Mouse (Mus musculus): ENCODE data around the gene Pstpip1. TPM values are rescaled to one million over a fixed set of nuclear protein-coding genes. Genes with fewer than 3 reads are reported as not detected.

Gene Pstpip1
- 1 to 10 TPM; 2.8 to 4.2 TPM for total RNA-seq (2021)

- peak; percentile 41 to 48 for DNase-seq (ENCODE audit: extremely low spot score in 1 of 2, low spot score in 1 of 2)
These were observed at the start of gene Pstpip1 for GRCm38 (mm10) chr9:56089778-56090520. Gene Pstpip1, plus strand, starts transcription at chr9:56089962.

DNA sequence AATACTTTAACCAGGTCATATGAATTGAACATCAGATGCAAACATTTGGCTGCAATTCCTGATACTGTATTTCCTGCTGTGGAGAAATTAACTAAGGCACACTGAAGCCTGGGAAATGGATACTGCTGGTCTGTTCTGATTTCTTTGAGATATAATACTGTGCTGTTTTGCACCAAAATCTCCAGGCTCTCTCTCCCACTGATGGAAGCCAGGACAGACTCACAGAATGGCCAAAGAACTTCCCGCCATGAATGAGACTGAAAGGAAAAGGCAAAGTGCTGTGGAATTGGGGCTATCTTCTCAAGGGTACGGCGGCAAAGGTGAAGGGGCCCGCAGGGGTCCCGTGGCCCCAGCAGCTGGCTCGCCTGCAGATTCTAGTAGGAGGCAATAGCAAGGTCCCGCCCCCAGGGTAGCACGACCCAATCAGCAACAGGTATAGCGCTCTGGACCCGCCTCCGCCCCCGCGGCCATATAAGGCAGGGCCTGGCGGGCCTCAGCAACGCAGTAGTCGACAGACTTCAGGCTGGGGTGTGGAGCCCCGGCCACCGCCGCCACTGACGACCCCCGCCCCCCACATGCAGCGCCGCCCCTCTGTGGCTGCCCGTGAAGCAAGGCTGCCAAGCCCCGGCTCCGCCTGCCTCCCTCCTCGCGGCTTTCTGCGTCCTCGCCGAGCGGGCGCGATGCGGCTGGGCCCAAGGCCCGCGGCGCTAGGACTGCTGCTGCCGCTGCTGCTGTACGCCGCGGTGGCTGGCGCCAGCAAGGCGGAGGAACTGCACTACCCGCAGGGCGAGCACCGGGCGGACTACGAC lies 48.2 kb upstream of the Pstpip1 start, which contains the start of gene Rcn2:
Gene Rcn2, plus strand, starts transcription at position 474 of the 809 bp plus-strand sequence.
- DNase-seq (ENCODE audit: extremely low spot score in 1 of 2, low spot score in 1 of 2) = peak; percentile 88 to 95

- no peak for DNase-seq (ENCODE audit: extremely low spot score in 1 of 2, low spot score in 1 of 2)
These were observed 47.6 kb upstream of the Pstpip1 start for GRCm38 (mm10) chr9:56042181-56042621.

GRCm38 (mm10) chr9:56053796-56054195 lies 36.0 kb upstream of the Pstpip1 start:
- DNase-seq (ENCODE audit: extremely low spot score in 1 of 2, low spot score in 1 of 2) = no peak

GRCm38 (mm10) chr9:56056147-56056546 lies 33.6 kb upstream of the Pstpip1 start:
- DNase-seq (ENCODE audit: extremely low spot score in 1 of 2, low spot score in 1 of 2) = no peak

DNA sequence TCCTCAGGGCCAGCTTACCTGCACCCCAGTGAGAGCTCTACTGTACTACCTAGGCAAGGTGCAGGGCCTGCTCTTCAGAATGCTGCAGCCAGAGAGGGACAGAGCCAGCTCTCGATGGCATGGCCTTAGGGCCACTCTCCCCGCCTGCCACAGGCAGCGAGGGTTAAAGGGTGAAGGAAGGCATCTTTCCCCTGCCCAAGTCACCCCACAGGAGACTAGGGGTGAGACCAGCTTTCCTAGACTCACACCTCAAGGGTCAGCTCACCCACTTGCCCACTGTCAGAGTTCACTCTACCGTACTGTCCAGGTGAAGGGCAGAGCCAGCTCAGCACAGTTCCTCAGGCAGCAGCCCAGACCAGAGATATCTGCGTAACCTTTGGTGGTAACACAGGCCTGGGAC lies 27.4 kb upstream of the Pstpip1 start:
- no peak for DNase-seq (ENCODE audit: extremely low spot score in 1 of 2, low spot score in 1 of 2)

DNA sequence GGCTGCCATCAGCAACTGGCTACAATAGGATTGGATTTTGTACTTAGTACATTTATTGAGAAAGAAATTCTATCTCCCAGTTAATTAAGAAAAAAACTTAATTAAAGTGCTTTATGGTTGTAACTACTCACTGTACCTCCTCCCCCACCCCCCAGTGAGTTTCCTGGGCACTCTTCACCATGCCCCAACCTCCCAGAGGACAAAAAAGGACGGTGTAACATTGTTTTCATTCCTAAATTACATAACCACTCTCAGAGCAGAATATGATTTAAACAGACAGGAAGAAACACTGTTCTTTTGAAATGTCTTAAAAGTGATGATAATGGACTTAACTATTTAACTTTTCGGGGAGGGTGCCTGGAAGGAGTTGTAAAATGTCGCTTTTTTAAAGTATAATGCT lies 24.8 kb upstream of the Pstpip1 start:
- DNase-seq (ENCODE audit: extremely low spot score in 1 of 2, low spot score in 1 of 2) = no peak

- no peak for DNase-seq (ENCODE audit: extremely low spot score in 1 of 2, low spot score in 1 of 2)
These were observed 21.8 kb upstream of the Pstpip1 start for GRCm38 (mm10) chr9:56067964-56068363.

DNA sequence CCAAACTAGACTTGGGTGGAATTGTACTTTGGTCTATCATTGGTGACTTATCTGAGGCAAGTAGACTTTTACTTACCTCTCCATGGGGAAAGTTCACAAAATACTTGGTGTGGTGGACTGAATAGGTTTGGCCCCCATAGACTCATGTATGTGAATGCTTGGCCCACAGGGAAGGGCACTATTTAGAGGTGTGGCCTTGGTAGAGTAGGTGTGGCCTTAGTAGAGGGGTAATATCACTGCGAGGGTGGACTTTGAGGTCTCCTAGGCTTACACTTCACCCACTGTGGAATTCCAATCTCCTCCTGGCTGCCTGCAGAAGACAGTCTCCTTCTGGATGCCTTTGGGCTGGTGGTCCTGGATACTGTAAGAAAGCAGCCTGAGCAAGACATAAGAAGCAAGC lies 21.1 kb upstream of the Pstpip1 start:
- DNase-seq (ENCODE audit: extremely low spot score in 1 of 2, low spot score in 1 of 2) = no peak

- no peak for DNase-seq (ENCODE audit: extremely low spot score in 1 of 2, low spot score in 1 of 2)
These were observed 16.9 kb upstream of the Pstpip1 start for GRCm38 (mm10) chr9:56072861-56073260.

DNA sequence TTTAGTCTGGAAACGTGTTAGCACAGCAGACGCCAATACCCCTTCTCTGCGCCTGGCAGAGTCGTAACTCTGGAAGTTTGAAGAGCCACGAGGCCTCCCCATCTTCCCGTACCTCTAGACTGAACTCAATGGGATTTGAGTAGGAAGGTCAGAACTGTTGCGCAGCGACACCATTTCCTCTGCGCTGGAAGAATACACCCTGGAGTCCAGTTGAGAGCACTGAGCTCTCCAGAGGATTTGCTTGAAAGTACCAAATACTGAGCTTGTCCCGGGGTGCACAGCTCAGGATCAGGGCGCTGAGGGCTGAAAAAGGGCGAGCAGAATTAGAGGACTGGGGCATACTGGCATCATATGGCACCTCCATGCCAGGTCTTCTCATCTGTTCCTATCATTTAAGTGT lies 14.9 kb upstream of the Pstpip1 start:
- no peak for DNase-seq (ENCODE audit: extremely low spot score in 1 of 2, low spot score in 1 of 2)

GRCm38 (mm10) chr9:56075264-56075663 lies 14.5 kb upstream of the Pstpip1 start:
- DNase-seq (ENCODE audit: extremely low spot score in 1 of 2, low spot score in 1 of 2) = peak in 1 of 2 experiments; percentile 32

DNA sequence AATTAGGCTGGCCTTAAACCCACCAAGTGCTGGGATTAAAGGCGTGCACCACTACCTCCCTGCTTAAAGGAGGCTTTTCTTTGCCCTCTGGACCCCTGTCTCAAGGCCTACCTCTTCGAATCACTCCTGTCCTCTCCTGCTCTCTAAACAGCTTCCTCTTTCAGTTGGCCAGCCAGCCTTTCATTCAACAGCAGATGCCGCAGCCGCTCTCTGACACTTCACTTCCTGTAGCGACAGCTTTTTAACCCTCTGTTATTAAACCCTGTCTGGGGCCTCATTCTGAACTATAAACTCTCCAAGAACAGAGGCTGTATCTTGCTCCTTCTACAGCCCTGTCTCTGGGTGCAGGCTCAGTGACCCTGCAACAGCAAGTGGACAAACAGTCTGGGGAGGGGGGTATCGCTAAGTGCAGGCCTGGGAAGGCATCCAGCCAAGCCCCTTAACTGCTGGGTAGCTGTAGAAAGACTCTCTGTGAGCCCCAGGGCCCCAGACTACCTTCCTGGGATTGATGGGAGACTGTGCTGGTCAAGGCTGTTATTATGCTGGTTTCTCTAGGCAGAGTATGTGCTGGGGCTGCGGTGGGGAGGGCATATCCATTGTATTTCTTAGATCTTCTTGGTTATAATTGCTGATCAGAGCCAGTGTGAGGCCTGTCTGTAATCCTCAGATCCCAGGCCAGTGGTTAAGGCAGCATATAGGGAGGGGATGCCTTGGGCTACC lies 13.7 kb upstream of the Pstpip1 start:
- DNase-seq (ENCODE audit: extremely low spot score in 1 of 2, low spot score in 1 of 2) = no peak

DNA sequence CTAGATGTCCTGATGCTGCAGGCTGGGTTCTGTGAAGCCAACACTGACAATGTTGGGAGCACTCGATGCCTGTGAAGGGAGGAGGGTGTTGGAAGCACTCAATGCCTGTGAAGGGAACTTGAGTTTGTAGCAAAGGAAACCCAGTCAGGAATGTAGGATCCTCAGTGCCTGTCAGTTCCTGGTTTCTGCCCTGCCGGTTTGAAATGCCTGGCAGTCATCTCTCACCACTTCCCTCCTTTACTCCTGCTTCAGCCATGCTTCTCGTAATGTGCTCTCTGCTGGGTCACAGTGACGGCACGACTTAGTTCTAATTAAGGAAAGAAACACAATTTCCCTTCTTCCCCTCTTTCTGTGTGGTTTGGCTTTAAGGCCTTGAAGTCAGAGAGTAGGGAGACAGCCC lies 10.2 kb upstream of the Pstpip1 start:
- no peak for DNase-seq (ENCODE audit: extremely low spot score in 1 of 2, low spot score in 1 of 2)

DNA sequence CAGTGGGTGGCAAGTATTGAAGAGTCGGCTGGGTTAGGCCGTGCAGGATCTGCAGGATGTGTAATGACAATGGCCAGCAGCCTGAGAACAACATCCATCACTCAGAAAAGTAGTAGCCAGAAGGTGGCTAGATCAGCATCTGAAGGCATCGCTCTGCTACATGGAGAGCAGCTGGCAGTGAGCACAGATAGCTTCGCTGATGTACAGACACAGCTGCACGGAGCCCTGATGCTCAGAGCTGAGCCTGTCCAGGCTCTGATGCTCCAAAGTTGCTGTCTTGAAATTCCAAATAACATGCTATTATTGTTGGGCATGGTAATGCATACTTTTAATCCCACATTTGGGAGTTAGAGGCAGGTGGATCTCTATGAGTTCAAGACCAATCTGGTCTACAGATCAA lies 3.2 kb upstream of the Pstpip1 start:
- DNase-seq (ENCODE audit: extremely low spot score in 1 of 2, low spot score in 1 of 2) = no peak

- DNase-seq (ENCODE audit: extremely low spot score in 1 of 2, low spot score in 1 of 2) = no peak
These were observed 924 bp downstream of the Pstpip1 start for GRCm38 (mm10) chr9:56090546-56091225.

GRCm38 (mm10) chr9:56092102-56092501 lies 2.3 kb downstream of the Pstpip1 start:
- DNase-seq (ENCODE audit: extremely low spot score in 1 of 2, low spot score in 1 of 2) = no peak

- DNase-seq (ENCODE audit: extremely low spot score in 1 of 2, low spot score in 1 of 2) = no peak
These were observed 8.0 kb downstream of the Pstpip1 start for GRCm38 (mm10) chr9:56097584-56098298.

DNA sequence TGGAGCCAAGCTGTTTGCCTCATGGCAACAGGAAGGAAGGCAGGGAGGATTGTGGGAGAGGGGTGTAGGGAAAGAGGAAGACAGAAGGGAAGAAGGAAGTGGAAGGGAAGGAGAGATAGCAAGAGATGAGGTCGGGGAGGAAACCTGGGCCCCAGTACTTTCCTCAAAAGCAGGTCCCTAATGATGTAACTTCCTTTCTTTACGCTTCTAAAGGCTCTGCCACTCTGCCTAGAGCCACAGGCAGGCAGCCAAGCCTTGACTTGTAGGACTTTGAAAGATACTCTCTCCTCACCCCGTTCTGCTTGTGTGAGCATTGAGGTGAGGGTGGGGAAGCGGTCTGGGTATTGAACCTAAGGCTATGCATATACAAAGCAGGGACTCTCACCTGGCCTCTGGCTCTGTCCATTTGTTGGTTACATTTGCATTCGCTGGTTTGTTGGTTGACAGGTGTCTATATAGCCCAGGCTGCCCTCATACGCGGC lies 10.3 kb downstream of the Pstpip1 start:
- no peak for DNase-seq (ENCODE audit: extremely low spot score in 1 of 2, low spot score in 1 of 2)

DNA sequence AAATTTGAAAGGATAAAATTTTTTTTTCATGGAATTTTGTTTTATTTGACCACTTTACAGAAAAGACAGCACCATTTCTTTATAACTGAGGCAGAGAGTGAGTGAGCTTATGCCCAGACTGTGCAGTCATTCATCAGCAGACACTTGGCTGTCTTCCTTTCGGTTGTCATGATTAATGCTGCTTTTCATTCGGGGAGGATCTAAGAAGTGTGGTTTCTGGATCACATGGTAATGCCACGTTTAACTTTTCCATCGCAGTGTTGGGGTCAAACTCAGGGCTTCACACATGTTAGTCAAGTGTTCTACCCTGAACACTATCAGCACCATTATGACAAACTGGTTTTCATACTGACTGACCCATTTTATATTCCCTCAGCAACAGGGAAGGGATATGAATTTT lies 11.3 kb downstream of the Pstpip1 start:
- no peak for DNase-seq (ENCODE audit: extremely low spot score in 1 of 2, low spot score in 1 of 2)

All from layer of hippocampus, postnatal 25 days (tissue).